Mouse (Mus musculus) lung, adult 2 months (tissue): ENCODE measurements at regions not wholly inside any gene's neighbourhood (a gene's known extent, or its start where the extent isn't known, plus 50 kb on each side); places are given as distances from the start of the nearest gene placed in this dataset.

Experiments used
- CTCF ChIP-seq: fragments of 200-500 bp; IDR thresholded peaks from 2 replicates; pipeline ENCODE4 v1.5.1; 2011; ENCODE audit warnings: mild to moderate bottlenecking, low read length, control low read depth; ENCODE audit not compliant: insufficient read depth
- POLR2A ChIP-seq: fragments of 200-500 bp; IDR thresholded peaks from 2 replicates; pipeline ENCODE4 v1.6.1; 2011; ENCODE audit warnings: low read depth, mild to moderate bottlenecking, control low read depth, low read length, borderline replicate concordance; ENCODE audit errors: extremely low read depth

DNA sequence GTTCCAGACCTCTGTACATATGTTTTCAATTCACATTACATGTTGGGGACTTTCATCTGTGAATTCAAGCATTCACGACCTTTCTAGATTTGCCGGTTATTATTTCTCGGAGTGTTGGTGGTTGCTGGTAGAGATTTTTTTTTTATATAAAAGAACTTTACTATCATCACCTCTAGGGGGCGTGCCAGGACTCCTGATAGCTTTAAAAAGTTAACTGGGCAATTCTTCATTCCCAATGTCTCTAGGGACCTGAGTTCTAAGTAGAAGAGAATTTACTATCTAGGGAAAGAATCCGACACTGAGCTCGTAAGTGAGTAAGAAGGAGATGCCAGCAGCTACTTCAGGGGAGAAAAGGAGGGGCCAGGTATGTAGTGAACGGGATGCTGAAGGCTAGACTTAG, 112.8 kb upstream of the Tmem45b start:
- TF ChIP-seq CTCF (no peak), POLR2A (no peak)
